Mouse (Mus musculus) lung, postnatal 0 days (tissue): ENCODE measurements around the gene Gm20517.

Experiments
- CTCF ChIP-seq: IDR thresholded peaks from 2 replicates; pipeline ENCODE4 v1.5.1; 2016; ENCODE audit warnings: antibody characterized with exemption, mild to moderate bottlenecking
- EP300 ChIP-seq: IDR thresholded peaks from 2 replicates; pipeline ENCODE4 v1.6.1; 2016; ENCODE audit warnings: antibody characterized with exemption, mild to moderate bottlenecking, control low read depth

DNA sequence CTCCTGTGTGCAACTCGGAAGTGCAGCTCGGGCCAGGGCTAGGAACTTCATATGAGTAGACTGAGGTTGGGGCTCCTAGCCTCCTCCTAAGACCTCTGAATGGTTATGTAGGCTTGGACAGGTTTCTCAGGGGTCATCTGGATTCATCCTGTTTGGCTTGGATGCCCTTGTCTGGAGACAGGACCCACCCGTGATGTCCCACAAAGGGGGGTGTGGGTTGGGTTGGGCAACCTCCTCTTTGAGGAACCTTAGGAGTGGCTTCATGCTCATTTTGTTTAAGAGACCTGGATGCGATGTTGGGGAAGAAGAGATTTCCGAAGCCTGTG lies 14.6 kb upstream of the Gm20517 start:
- TF ChIP-seq CTCF = no peak
- TF ChIP-seq EP300 = no peak
